Mouse (Mus musculus): ENCODE results near the gene Mocs2.

Gene Mocs2

DNA sequence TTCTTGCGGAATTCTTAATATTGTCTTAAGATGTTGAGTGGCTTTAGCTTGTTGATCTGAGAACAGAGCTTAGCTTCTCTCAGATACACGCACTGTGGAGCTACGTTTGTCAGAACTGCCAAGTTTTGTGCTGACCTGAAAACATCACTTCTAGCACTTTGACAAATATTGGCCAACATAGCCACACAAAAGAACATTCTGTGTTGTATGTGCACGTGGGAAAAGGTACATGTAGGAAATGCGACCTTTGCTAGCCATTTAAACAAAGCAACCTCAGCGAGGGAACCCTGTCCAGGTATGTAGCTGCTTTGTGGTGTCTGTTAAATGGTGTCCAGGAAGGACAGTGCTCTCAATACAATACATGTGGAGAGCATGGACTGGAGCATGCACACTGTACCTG, 36.0 kb downstream of the Mocs2 start:
- DNase-seq (ENCODE audit: low read depth), result no peak

- DNase-seq (ENCODE audit: low read depth), result no peak
Measured at GRCm38 (mm10) chr13:114854428-114854827, 36.4 kb downstream of the Mocs2 start.

DNA sequence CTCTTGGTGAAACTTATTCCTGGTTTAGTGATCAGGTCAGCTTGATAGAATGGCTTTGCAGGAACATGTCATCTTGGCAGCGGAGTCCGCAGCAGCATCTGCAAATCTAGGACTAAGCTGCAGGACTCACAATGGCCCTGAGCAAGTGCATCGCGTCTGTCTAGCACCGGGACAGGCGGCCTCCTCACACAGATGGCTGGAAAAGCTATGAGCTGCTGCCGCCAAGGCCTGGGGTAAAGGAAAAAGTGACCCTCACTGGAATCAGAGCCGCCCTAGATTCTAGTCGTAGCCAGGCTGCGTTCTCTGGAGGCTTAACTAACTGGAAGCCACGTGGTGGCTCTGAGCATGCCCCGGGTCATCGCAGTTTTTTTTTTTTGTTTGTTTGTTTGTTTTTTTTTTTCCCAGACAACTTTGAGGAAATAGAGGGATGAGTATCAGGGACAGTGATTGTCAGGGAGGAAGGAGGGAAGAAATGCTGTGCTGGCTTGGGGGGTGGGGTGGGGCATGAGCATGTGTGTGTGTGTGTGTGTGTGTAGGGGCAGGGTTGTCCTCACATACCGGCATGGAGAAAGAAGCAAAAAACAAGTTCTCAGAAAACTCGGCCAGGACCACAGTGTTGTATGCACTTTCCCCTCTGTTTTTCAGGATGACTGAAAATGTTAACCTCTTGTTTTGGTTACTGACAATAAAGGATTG, 37.7 kb downstream of the Mocs2 start:
- no peak for DNase-seq (ENCODE audit: low read depth)

- no peak for DNase-seq (ENCODE audit: low read depth)
Measured at GRCm38 (mm10) chr13:114856269-114856627, 38.2 kb downstream of the Mocs2 start.

- no peak for DNase-seq (ENCODE audit: low read depth)
Measured at GRCm38 (mm10) chr13:114857525-114857924, 39.5 kb downstream of the Mocs2 start.

GRCm38 (mm10) chr13:114874738-114875137, 56.7 kb downstream of the Mocs2 start:
- no peak for DNase-seq (ENCODE audit: low read depth)

DNA sequence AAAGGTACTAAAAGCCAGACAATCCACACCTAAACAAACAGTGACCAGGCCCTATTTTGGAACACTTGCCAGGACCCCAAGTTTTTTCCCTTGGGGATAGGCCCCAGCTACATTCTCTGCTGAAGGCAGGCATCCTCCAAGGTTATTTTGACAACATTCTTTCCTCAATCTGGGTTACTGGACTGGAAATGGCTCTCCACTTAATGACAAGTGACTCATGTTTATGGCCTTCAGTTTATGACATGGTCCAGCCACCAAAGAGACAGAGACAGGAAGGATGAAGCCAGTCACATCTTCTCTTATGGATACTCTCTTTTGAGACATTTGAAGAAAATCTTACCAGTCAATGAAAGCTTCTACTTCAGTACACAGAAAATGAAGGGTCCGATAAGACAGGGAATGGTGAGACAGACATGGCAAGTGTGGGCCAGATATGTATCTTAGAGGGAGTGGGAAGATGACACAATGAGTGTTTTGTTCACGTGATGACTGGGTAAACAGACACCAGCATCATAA, 58.0 kb downstream of the Mocs2 start:
- DNase-seq (ENCODE audit: low read depth), result no peak

GRCm38 (mm10) chr13:114878667-114879066, 60.6 kb downstream of the Mocs2 start:
- no peak for DNase-seq (ENCODE audit: low read depth)

Measured in fibroblast of lung, adult 2 months (primary cell).